Mouse (Mus musculus): ENCODE measurements around the gene Msx2.

The Msx2 gene

GRCm38 (mm10) chr13:53472614-53473124, at the start of gene Msx2:
Gene Msx2, minus strand, starts transcription at chr13:53473074.
- DNase-seq (ENCODE audit: low spot score in 2 of 2) = no peak

DNA sequence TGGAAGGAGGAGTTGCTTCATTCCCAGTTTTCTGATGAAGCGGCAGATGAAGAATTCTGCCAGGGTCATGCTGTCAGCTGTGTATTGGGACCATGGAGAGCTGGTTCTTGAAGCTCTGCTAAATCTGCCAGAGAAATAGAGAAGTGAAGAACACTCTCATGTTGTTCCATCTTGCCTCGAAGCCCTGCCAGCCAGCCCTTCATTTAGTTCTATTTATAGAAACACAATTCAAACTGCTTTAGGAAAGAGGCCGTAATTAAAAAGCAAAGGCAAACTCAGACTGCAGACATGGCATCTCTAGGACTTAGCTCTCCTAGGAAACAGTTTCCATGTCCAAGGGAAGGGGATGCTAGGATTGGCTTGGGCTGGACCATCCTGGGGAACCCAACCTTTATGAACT, 48.6 kb upstream of the Msx2 start:
- DNase-seq (ENCODE audit: low spot score in 2 of 2) = peak; percentile 3 to 12

DNA sequence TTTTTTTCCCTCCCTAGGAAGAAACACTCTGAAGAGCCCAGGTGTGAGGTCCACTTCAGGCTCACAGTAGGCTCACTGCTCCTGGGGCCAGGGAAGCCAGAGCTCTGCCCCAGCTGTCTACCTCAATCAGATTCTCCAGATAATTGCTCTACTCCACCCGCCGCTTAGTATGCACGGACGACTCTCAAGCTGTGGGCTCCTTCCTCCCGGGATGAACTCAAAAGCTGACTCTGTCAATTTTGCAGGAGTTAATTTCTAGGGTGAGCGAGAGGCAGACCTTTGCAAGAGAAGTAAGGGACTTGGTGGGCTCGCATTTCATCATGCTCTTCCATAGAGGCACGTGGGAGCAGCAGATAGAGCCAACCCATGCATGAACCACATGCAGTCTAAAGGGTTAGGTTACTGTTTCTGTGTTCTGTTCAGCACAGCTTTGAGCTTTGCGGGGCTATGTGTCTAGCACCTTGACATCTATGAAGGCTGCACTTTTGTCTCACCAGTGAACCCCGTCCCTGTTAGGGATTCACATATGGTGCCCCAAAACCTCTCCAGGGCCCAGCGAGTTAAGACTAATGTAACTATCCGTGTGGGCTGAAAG, 47.6 kb upstream of the Msx2 start:
- no peak for DNase-seq (ENCODE audit: low spot score in 2 of 2)

DNA sequence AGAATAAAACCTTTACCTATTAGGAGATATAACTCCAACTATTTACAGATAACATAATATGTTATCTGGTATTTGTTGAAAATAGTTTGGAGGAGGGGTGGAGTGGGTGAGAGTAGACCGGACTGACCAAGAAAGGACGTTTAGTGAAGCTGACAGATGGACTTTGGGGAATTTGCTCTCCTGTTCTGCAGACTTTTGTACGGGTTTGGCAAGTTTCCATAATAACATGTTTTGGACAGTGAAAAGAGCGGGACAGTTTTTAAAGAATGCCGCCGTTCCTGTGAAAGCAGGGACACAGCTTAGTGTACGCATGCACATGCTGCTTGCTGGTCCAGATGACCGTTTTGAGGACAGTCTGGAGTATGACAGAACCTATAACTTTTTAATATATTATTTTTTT, 46.9 kb upstream of the Msx2 start:
- DNase-seq (ENCODE audit: low spot score in 2 of 2) = no peak

DNA sequence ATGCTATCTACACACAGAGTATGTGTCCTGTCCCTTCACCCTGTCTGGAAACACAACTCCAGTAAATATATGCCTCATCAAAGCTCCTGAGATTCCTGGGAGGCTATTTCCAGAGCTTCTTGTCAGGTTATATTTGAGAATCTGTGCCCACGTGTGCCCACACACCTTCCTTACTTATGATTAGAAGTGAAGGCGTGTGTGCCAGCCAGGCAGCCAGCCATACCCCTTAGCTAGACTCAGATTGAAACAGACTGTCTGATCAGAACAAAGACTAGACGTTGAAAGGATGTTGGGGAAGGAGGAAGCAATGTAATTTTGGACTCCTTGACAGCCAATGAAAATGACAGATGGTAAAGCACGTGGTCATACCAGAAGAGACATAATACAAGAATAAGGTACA, 45.4 kb upstream of the Msx2 start:
- DNase-seq (ENCODE audit: low spot score in 2 of 2) = peak; percentile 20 to 28

DNA sequence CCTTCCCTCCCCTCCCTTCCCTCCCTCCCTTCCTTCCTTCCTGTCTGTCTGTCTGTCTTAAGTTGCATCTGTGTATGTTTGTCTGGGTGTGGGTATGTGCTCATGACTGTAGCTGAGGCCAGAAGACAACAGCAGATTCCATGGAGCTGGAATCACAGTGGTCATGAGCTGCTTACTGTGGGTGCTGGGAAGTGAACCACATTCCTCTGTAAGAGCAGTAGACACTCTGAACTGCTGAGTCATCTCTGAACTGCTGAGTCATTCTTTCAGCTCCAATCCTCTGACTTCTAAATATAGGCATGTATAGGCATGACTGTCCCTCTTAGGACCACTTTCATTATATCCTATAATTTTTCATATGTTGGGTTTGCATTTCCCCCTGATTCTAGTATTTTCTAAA, 41.7 kb upstream of the Msx2 start:
- DNase-seq (ENCODE audit: low spot score in 2 of 2) = no peak

- no peak for DNase-seq (ENCODE audit: low spot score in 2 of 2)
Observed at GRCm38 (mm10) chr13:53511366-53511765, 38.5 kb upstream of the Msx2 start.

- DNase-seq (ENCODE audit: low spot score in 2 of 2) = no peak
Observed at GRCm38 (mm10) chr13:53502406-53502805, 29.5 kb upstream of the Msx2 start.

DNA sequence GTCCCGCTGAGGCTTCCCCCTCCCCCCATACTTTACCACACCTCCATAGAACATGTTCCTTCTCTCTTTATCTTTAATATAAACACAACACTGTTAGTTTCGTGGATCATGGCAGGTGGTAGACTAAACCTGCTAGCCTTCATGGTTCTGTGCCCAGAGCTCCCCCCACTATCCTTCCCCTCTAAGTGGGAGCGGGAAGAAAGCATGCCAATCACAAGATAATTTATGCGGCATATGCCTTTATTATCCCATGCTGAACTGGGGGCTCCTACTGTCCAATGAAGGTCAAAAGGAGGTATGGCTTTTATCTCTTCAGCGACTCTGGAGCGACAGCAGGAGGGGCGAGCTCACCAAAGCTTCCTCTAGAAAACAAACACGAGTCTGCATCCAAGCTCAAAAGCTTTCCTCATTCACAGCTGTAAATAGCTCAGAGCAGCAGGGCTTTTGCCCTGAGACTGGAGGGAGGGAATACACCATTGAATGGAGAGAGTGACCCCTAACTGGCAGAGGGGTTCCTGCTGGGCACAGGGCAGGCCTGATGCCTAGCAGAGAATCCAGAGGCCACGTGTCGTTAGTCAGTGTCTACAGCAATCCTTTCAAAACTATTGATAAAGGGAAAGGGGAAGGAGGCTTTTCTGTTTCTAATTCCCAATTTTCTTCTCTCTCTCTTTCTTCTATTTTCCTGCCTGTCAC, 28.8 kb upstream of the Msx2 start:
- no peak for DNase-seq (ENCODE audit: low spot score in 2 of 2)

DNA sequence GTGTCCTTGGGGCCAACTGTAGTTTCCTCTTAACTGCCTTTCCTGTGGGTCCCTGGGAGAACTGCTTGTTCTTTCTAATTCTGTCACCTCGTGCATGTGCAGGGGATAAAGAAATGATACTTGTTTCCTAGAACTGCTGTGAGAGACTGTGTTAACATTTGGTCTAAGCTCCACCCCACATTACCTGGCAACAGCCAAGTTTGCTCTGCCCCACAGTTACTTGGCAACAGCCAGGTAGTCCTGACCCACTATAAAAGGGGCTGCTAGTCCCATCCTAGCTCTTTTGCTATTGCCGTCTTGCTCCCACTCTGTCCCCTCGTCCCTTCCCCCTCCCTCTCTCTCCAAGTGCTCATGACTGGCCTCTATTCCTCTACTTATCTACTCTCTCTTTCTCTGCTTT, 28.2 kb upstream of the Msx2 start:
- DNase-seq (ENCODE audit: low spot score in 2 of 2) = no peak

- no peak for DNase-seq (ENCODE audit: low spot score in 2 of 2)
Observed at GRCm38 (mm10) chr13:53486512-53486911, 13.6 kb upstream of the Msx2 start.

DNA sequence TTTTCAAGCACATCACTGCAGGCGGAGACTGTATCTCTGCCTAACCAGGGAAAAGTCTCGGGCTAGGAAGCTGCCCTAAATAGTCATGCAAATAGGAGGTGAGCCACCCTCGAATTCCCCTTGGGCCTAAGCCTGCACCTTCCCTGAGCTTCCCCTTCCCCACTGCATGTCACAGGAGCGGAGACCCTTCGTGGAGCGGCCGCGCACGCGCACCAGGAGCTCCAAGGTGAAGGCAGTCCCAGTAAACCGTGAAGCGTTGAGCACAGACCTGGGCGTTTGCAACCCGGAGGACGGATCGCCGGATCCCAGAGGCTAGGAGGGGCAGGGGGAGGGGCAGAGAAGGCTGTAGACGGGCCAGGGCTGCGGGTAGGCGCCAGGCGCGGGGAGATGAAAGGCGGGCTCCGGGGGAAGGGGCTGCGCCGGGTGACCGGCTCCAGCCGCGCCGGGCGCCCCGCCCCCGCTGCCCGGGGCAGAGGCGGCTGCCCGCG, 2.9 kb upstream of the Msx2 start:
- no peak for DNase-seq (ENCODE audit: low spot score in 2 of 2)

DNA sequence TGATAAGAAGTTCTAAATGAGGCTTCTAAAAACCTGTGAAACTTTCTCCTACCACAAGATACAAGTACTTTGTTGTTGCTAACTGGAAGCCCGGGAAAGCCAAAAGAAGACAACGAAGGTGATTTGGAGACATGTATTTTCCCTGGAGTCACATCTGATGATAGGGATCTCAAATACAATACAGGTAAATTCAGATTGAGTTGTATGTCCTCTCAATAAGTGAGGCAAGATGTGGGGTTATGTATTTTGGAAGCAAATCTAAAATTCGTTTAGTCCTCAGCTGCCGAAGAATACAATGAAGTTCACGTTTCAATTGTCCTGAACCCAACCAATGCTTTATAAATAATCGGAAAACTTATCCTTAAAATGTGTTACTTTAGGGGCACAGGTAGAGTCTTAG, 1.6 kb upstream of the Msx2 start:
- no peak for DNase-seq (ENCODE audit: low spot score in 2 of 2)

- no peak for DNase-seq (ENCODE audit: low spot score in 2 of 2)
Observed at GRCm38 (mm10) chr13:53473991-53474390, 1.1 kb upstream of the Msx2 start.

GRCm38 (mm10) chr13:53473291-53473690, 417 bp upstream of the Msx2 start:
- no peak for DNase-seq (ENCODE audit: low spot score in 2 of 2)

DNA sequence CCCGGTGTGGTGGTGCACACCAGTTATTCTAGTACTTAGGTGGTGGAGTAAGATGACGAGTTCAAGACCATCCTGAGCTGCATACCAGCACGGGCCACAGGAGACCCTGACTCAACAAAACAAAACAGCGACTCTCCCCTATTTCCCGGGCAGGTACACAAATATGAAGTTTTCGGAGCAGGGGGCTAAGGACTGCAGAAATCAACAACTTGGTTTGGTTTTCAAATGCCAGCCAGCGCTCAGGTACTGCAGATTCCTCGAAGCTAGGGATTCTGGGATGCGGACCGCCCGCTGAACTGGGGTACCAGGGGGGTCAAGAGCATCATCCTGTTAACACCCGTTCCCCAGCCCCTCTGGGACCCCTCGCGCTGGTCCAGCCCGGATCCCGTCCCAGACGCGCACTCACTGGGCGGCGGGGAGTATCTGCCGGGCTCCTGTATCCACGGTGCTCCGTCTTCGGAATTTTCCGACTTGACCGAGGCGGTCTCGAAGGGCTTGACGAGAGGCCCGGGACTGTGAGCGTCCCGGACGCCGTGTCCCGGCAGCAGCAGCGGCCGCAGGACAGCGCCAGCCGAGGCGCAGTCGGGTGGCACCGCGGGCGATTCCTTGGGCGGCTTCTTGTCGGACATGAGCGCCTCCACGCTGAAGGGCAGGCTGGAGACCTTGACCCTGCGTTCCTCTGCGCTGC, 804 bp downstream of the Msx2 start:
- DNase-seq (ENCODE audit: low spot score in 2 of 2) = no peak

DNA sequence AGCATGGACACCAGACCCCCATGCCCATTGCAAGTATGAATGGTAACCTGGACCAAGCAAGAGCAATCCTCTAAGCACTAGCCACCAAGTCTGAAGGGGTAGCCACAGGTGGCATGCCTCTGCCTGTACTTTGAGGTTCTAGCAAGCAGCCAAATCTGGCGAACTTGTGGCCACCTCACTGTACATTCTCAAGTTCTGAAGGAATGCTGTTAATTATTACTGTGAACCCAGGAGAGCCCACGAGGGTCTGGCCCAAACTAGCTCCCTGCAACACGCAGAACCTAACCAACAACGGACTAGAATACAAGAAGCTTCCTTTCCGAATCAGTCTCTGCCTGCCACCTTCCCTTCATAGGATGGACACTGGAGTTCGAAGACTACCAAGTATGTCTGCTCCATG, 1.5 kb downstream of the Msx2 start:
- DNase-seq (ENCODE audit: low spot score in 2 of 2) = no peak

- no peak for DNase-seq (ENCODE audit: low spot score in 2 of 2)
Observed at GRCm38 (mm10) chr13:53470437-53471151, 2.3 kb downstream of the Msx2 start.

- DNase-seq (ENCODE audit: low spot score in 2 of 2) = no peak
Observed at GRCm38 (mm10) chr13:53469756-53470155, 3.1 kb downstream of the Msx2 start.

- DNase-seq (ENCODE audit: low spot score in 2 of 2) = no peak
Observed at GRCm38 (mm10) chr13:53468171-53468570, 4.7 kb downstream of the Msx2 start.

GRCm38 (mm10) chr13:53466189-53466866, 6.5 kb downstream of the Msx2 start:
- DNase-seq (ENCODE audit: low spot score in 2 of 2) = no peak
